Mouse (Mus musculus) liver, postnatal 0 days (tissue): ENCODE results near the gene Nedd9. TPM values are rescaled to one million over a fixed set of nuclear protein-coding genes. Genes with fewer than 3 reads are reported as not detected.
"Not testable (repeated sequence)": the region's sequence is repeated elsewhere in the genome, so short reads cannot be mapped to it uniquely, and the experiment has no call there.

Source experiments
- ATAC-seq: fragments of 200-750 bp; cut with Nextera tagmentation; 2 replicates; pipeline ENCODE4 v1.8.0; 2017; ENCODE audit warnings: mild to moderate bottlenecking, moderate library complexity
- DNase-seq: peaks from one replicate; pipeline ENCODE4 v3.0.0-alpha.2; 2016
- H3K27ac ChIP-seq: fragments of 300-500 bp; sonication (generic); 2 replicates; pipeline ENCODE4 v1.5.1; 2014; ENCODE audit warnings: antibody characterized with exemption, moderate library complexity, mild to moderate bottlenecking, low read depth
- H3K27me3 ChIP-seq: fragments of 300-500 bp; sonication (generic); 2 replicates; pipeline ENCODE4 v1.6.1; 2014; ENCODE audit warnings: low read length, control low read depth, mixed read lengths; ENCODE audit not compliant: insufficient read depth
- H3K36me3 ChIP-seq: fragments of 300-500 bp; sonication (generic); replicated peaks from 2 replicates; pipeline ENCODE4 v1.6.1; 2014; ENCODE audit warnings: mild to moderate bottlenecking, control low read depth, low read length, moderate library complexity, mixed read lengths; ENCODE audit not compliant: insufficient read depth
- H3K4me1 ChIP-seq: fragments of 300-500 bp; sonication (generic); 2 replicates; pipeline ENCODE4 v1.6.1; 2014; ENCODE audit warnings: antibody characterized with exemption, mild to moderate bottlenecking, control low read depth; ENCODE audit not compliant: insufficient read depth
- H3K4me2 ChIP-seq: fragments of 300-500 bp; sonication (generic); 2 replicates; pipeline ENCODE4 v1.6.1; 2014; ENCODE audit warnings: low read depth, mild to moderate bottlenecking, low read length, moderate library complexity, mixed read lengths
- H3K4me3 ChIP-seq: fragments of 300-500 bp; sonication (generic); 2 replicates; pipeline ENCODE4 v1.5.1; 2014; ENCODE audit warnings: low read depth, low read length
- H3K9ac ChIP-seq: fragments of 300-500 bp; sonication (generic); replicated peaks from 2 replicates; pipeline ENCODE4 v1.6.1; 2014; ENCODE audit warnings: mild to moderate bottlenecking, moderate library complexity
- H3K9me3 ChIP-seq: fragments of 300-500 bp; sonication (generic); 2 replicates; pipeline ENCODE4 v1.6.1; 2016; ENCODE audit warnings: mild to moderate bottlenecking, control low read depth, low read length, mixed read lengths
- CTCF ChIP-seq: sonication (generic); IDR thresholded peaks from 2 replicates; pipeline ENCODE4 v1.5.1; 2016; ENCODE audit warnings: antibody characterized with exemption, low read depth
- EP300 ChIP-seq: IDR thresholded peaks from 2 replicates; pipeline ENCODE4 v1.6.1; 2016; ENCODE audit warnings: antibody characterized with exemption, low read depth, mild to moderate bottlenecking
- WGBS: fragments of 180-500 bp; shearing (Covaris S2); extraction: QIAGEN DNeasy Blood & Tissue Kit; methylation state at CpG from one replicate; pipeline ENCODE4 v1.1.7; 2014; ENCODE audit not compliant: insufficient replicate concordance; 5-methylcytosine and 5-hydroxymethylcytosine counted together
- polyA plus RNA-seq: library from polyadenylated mRNA; unstranded; fragments of >200 nt; fragmentation: Nextera tagmentation; extraction: Ambion mirVana; gene quantifications from 2 replicates; pipeline ENCODE4 v1.2.1, GENCODE M21; 2015

Gene Nedd9
- polyA plus RNA-seq, 1 experiment from 2014 or later, result 6.9 TPM

DNA sequence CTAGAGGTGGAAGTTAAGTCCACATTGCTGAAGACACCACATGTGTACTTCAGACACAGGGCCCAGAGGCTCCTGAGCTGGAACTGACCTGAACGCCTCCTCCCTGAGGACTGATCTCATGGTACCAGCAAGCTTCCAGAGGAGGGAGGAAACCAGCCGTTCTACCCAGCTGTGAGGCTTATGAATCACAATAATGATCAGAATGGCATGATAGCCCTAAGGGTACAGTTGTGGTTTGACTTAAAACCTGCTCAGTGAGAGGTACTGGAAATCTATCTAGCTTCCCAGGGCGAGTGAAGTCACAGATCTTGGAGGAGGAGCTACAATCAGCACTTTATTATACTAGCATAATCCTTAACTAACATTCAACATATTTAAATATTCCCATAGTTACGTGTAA is 201.7 kb downstream of the Nedd9 start:
- H3K9ac ChIP-seq, result no peak overlapping the region
- WGBS, result 75% methylated on average over 4 of the region's 4 CpGs
- H3K4me2 ChIP-seq, result no peak overlapping the region
- no peak overlapping the region for H3K4me3 ChIP-seq
- H3K27ac ChIP-seq, result no peak overlapping the region
- ATAC-seq, result no peak
- H3K36me3 ChIP-seq, result no peaks in the 10 kb centered on the region
- DNase-seq, result no peak
- H3K27me3 ChIP-seq, result no peaks in the 10 kb centered on the region
- TF ChIP-seq EP300 (no peak), CTCF (no peak)
- no peaks in the 10 kb centered on the region for H3K9me3 ChIP-seq
- H3K4me1 ChIP-seq, result no peaks in the 10 kb centered on the region

GRCm38 (mm10) chr13:41283256-41283655 is 203.9 kb downstream of the Nedd9 start:
- no peak for ATAC-seq
- no peaks in the 10 kb centered on the region for H3K27me3 ChIP-seq
- H3K27ac ChIP-seq, result no peak overlapping the region
- peak; percentile 73 for DNase-seq
- TF ChIP-seq CTCF, result peak; percentile 90
- TF ChIP-seq EP300, result no peak
- no peaks in the 10 kb centered on the region for H3K9me3 ChIP-seq
- H3K36me3 ChIP-seq, result no peaks in the 10 kb centered on the region
- no peak overlapping the region for H3K4me2 ChIP-seq
- WGBS, result 19% methylated on average over 5 of the region's 5 CpGs
- H3K4me1 ChIP-seq, result no peaks in the 10 kb centered on the region
- no peak overlapping the region for H3K9ac ChIP-seq
- H3K4me3 ChIP-seq, result no peak overlapping the region

- Histone ChIP-seq H3K9me3 (no peaks in the 10 kb centered on the region), H3K27me3 (no peaks in the 10 kb centered on the region), H3K9ac (no peak overlapping the region), H3K4me2 (no peak overlapping the region), H3K4me3 (no peak overlapping the region), H3K36me3 (no peaks in the 10 kb centered on the region), H3K4me1 (no peaks in the 10 kb centered on the region), H3K27ac (no peak overlapping the region)
- 56% methylated on average over 5 of the region's 5 CpGs for WGBS
- DNase-seq, result no peak
- TF ChIP-seq CTCF (no peak), EP300 (no peak)
- ATAC-seq, result no peak
These were observed 206.5 kb downstream of the Nedd9 start for GRCm38 (mm10) chr13:41280696-41281095.

GRCm38 (mm10) chr13:41273927-41274650 is 213.1 kb downstream of the Nedd9 start, which contains the start of gene Gm17364:
Gm17364 (minus strand) TSS chr13:41273977.
- H3K4me2 ChIP-seq, result no peak within 1 kb of the TSS
- ATAC-seq, result no peak
- TF ChIP-seq CTCF, result no peak
- TF ChIP-seq EP300, result no peak

GRCm38 (mm10) chr13:41267827-41268408 is 219.2 kb downstream of the Nedd9 start:
- H3K4me3 ChIP-seq, result no peak overlapping the region
- no peak for DNase-seq
- 48% methylated on average over 7 of the region's 7 CpGs for WGBS
- no peaks in the 10 kb centered on the region for H3K27me3 ChIP-seq
- no peaks in the 10 kb centered on the region for H3K4me1 ChIP-seq
- TF ChIP-seq CTCF (no peak), EP300 (no peak)
- no peak overlapping the region for H3K4me2 ChIP-seq
- H3K27ac ChIP-seq, result no peak overlapping the region
- H3K9me3 ChIP-seq, result no peaks in the 10 kb centered on the region
- no peak for ATAC-seq
- H3K9ac ChIP-seq, result no peak overlapping the region
- H3K36me3 ChIP-seq, result no peaks in the 10 kb centered on the region

More at GRCm38 (mm10) chr13:41273927-41274650, 213.1 kb downstream of the Nedd9 start, which contains the start of gene Gm17364:
- Histone ChIP-seq H3K9ac (no peak within 1 kb of the TSS), H3K36me3 (peaks cover 5% of the 10 kb centered on the region; the same call in 1 of the 2 replicates), H3K4me3 (no peak within 1 kb of the TSS), H3K27ac (no peak within 1 kb of the TSS), H3K9me3 (no peaks in the 10 kb centered on the region), H3K27me3 (no peaks in the 10 kb centered on the region), H3K4me1 (no peaks in the 10 kb centered on the region)
- 86% methylated on average over 10 of the region's 10 CpGs for WGBS
- DNase-seq, result no peak

DNA sequence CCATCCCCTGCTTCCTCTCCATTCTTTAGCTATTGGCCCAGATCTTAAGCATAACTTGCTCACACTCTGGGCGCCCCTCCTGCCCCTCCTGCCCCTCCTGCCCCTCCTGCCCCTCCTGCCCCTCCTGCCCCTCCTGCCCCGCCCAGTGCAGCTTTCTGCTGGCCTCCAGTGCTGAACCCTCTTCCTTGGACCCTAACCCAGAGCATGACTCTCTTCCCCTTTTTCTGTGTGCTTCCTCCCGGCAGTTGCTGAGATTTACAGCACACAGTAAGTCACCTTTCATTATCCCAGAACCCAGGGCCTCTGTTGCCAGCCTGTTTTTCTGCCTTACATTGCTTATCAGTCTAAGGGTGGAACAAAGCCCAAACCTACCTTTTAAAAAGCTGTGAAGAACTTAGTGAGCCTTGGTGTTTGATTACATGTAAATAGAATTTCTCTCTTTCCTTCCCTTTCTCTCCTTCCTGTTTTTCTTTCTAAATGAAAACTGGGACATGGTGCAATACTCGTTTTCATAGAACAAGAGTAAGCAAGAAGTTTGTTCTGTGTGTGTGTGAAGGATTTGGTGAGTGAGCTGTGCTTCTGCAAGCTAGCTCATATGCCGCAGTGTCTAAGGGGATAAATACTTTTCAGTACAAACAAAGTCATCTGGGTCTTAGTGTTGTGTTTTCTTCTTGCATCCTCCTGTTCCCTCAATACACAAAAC is 223.7 kb downstream of the Nedd9 start:
- Histone ChIP-seq H3K4me2 (no peak overlapping the region), H3K9ac (no peak overlapping the region), H3K27me3 (no peaks in the 10 kb centered on the region), H3K4me3 (no peak overlapping the region), H3K4me1 (no peaks in the 10 kb centered on the region), H3K9me3 (no peaks in the 10 kb centered on the region), H3K36me3 (no peaks in the 10 kb centered on the region), H3K27ac (0 out of 2 replicates have a peak overlapping the region, but pooled peaks have one; percentile 35)
- WGBS, result 55% methylated on average over 5 of the region's 5 CpGs
- no peak for DNase-seq
- TF ChIP-seq EP300 (no peak), CTCF (no peak)
- no peak for ATAC-seq

DNA sequence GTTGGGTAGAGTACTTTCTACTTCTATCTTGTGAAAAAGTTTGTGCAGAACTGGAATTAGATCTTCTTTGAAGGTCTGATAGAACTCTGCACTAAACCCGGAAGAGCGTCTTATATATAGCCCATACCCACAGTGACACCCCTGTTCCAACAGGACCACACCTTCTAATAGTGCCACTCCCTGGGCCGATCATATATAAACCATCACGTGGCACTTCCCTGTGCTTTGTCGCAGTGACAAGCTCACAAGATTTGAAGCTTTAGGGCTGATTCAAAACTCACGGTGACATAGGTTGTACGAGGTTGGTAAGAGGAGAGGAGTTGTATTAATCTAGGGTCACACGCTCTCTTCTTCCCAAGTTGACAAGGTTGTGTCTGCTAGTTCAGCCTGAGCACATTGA is 225.5 kb downstream of the Nedd9 start:
- H3K27ac ChIP-seq, H3K9me3 ChIP-seq, ATAC-seq, H3K4me1 ChIP-seq, H3K27me3 ChIP-seq, H3K4me3 ChIP-seq, H3K36me3 ChIP-seq, H3K9ac ChIP-seq, H3K4me2 ChIP-seq, DNase-seq: not testable (repeated sequence)
- 83% methylated on average over 8 of the region's 8 CpGs for WGBS
